Mouse (Mus musculus): ENCODE results near the gene Gga2. TPM values are rescaled to one million over a fixed set of nuclear protein-coding genes. Genes with fewer than 3 reads are reported as not detected.

Gene Gga2
- polyA plus RNA-seq, 1 experiment from 2014 or later = 66.7 TPM

DNA sequence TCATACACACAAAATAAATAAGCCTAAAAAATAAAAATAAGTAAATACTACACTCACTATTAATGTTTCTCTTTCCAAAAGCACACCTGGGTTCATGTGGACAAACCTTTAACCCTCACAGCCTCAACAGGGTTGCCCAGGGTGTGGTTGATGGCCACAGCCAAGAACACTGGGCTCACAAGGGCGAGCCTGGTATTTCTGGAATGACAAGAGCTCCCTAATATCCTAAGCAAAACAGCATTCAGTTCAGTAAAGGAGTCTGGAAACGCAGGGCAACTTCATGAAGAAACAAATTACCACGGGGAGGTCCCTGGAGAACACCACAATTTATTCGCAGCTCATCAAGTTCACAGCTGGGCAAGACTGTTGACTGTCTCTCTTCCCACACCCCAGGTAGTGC is 73.5 kb downstream of the Gga2 start:
- WGBS = 76% methylated on average over 4 of the region's 4 CpGs
- H3K4me3 ChIP-seq = no peak overlapping the region
- H3K9me3 ChIP-seq = no peaks in the 10 kb centered on the region
- H3K27ac ChIP-seq (replicated peaks) = no peak overlapping the region
- H3K4me1 ChIP-seq = no peaks in the 10 kb centered on the region
- H3K4me2 ChIP-seq (replicated peaks) = no peak overlapping the region
- H3K27me3 ChIP-seq = no peaks in the 10 kb centered on the region
- peaks cover 8% of the 10 kb centered on the region; the same call in 1 of the 2 replicates for H3K36me3 ChIP-seq
- no peak for ATAC-seq (replicated peaks)
- H3K9ac ChIP-seq (replicated peaks) = no peak overlapping the region

DNA sequence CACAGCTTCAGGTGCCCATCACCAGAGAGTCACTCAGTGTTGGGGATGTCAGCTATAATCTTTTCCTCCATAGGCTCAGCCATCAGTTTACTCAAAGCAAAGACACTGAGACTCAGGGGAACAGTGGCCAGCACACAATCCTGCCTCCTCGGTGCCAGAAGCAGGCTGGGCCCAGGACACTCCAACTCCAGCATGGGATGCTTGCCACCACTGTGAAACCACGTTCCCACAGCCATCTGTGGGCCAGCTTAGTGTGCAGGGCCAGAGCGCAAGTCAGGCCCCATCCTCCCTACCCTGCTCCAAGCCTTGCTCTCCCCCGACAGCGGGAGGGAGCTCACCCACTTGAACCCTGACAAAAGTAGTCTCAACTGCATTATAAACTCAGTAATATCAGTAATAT is 74.8 kb downstream of the Gga2 start:
- no peak overlapping the region for H3K4me3 ChIP-seq
- no peaks in the 10 kb centered on the region for H3K27me3 ChIP-seq
- WGBS = 85% methylated on average over 5 of the region's 5 CpGs
- no peak overlapping the region for H3K27ac ChIP-seq (replicated peaks)
- no peak for ATAC-seq (replicated peaks)
- H3K36me3 ChIP-seq = peaks cover 8% of the 10 kb centered on the region; the same call in 1 of the 2 replicates
- no peaks in the 10 kb centered on the region for H3K4me1 ChIP-seq
- no peaks in the 10 kb centered on the region for H3K9me3 ChIP-seq
- H3K9ac ChIP-seq (replicated peaks) = no peak overlapping the region
- H3K4me2 ChIP-seq (replicated peaks) = no peak overlapping the region

DNA sequence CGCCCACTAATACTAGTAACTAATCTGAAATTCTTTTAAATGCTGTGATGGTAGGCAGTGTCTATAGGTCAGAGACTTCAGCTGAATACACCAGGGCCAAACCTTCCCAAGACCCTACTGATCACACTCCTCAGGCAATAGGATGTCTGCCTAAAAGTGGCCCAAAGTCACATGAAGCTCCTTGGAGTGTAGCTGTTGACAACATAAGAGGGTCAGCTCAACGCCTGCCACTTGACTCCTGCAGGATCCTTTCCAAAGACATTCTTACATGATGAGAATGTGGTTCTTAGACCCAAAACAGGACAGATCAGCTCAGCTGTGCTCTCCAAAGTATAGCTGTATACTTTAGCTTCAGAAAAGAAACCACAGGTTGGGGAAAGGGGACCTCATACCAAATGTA is 78.7 kb downstream of the Gga2 start:
- Histone ChIP-seq H3K9me3 (no peaks in the 10 kb centered on the region), H3K27me3 (no peaks in the 10 kb centered on the region), H3K9ac (replicated peaks) (no peak overlapping the region), H3K4me1 (peaks cover 30% of the 10 kb centered on the region), H3K4me2 (replicated peaks) (no peak overlapping the region), H3K4me3 (no peak overlapping the region), H3K36me3 (0 out of 2 replicates have a peak, but pooled peaks cover 3% of the 10 kb centered on the region), H3K27ac (replicated peaks) (no peak overlapping the region)
- WGBS = 95% methylated on average over 2 of the region's 2 CpGs
- ATAC-seq (replicated peaks) = no peak

DNA sequence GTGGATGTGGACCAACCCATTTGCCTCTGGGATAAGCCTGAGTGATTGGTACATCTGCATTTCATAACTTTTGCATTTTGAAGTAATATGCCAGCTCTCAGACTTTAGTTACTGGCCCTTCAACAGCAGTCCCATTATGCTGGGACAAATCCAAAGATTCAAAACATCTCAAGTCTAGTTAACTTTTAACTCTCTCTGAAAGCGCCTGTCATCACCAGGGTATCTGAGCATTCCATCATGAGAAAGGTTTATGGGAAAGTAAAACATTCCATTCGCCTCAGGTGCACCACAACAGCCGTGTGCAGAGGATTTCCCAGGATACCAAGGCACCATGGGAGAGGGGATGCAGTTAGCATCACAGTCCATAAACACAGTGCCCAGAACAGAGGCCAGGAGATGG is 79.4 kb downstream of the Gga2 start:
- Histone ChIP-seq H3K9me3 (no peaks in the 10 kb centered on the region), H3K4me3 (no peak overlapping the region), H3K27ac (replicated peaks) (no peak overlapping the region), H3K36me3 (0 out of 2 replicates have a peak, but pooled peaks cover 3% of the 10 kb centered on the region), H3K4me2 (replicated peaks) (no peak overlapping the region), H3K9ac (replicated peaks) (no peak overlapping the region), H3K4me1 (peaks cover 37% of the 10 kb centered on the region), H3K27me3 (no peaks in the 10 kb centered on the region)
- 95% methylated on average over 3 of the region's 3 CpGs for WGBS
- no peak for ATAC-seq (replicated peaks)

DNA sequence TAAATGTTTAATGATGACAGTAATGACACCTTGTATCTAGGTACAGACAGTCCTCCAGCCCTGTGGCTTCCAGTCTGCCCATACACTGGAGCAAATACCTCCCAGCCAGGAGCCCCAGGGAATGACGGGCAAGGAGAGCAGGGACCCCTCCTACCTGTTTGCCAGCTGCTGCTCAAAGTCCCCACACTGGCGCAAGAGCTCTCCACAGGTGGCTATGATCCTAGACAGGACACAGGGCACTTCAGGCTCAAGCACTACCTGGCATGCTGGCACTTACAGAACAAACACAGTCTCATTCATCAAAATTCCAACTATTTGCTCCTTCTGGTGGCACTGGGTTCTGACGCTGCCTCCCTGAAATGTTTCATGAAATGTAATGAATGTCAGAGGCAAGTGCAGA is 80.0 kb downstream of the Gga2 start:
- H3K36me3 ChIP-seq = 0 out of 2 replicates have a peak, but pooled peaks cover 3% of the 10 kb centered on the region
- no peak overlapping the region for H3K4me2 ChIP-seq (replicated peaks)
- H3K27ac ChIP-seq (replicated peaks) = no peak overlapping the region
- no peaks in the 10 kb centered on the region for H3K9me3 ChIP-seq
- 81% methylated on average over 3 of the region's 3 CpGs for WGBS
- no peak overlapping the region for H3K4me3 ChIP-seq
- ATAC-seq (replicated peaks) = no peak
- peaks cover 42% of the 10 kb centered on the region for H3K4me1 ChIP-seq
- H3K27me3 ChIP-seq = no peaks in the 10 kb centered on the region
- no peak overlapping the region for H3K9ac ChIP-seq (replicated peaks)

DNA sequence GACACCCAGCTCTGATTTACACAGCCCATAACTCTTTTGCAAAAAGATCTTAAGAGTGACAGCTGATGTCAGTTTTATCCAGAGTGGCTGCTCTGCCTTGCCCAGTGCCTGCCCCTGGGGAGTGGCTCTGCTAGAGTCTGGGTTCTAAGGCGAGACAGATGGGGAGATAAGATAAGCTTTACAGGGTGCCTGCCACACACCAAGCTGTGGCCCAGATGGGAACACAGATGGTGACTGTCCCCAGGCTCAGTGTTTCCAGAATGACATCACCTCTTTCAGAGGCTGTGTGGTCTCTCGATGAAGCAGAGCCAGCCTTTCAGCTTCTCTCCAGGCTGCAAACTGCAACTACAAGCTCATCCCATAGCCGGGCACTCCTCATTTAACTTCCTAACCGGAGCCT is 81.3 kb downstream of the Gga2 start:
- H3K4me3 ChIP-seq = no peak overlapping the region
- no peak overlapping the region for H3K9ac ChIP-seq (replicated peaks)
- peak; percentile 86 for ATAC-seq (replicated peaks)
- H3K36me3 ChIP-seq = 0 out of 2 replicates have a peak, but pooled peaks cover 3% of the 10 kb centered on the region
- peak overlapping the region; percentile 77 for H3K27ac ChIP-seq (replicated peaks)
- peaks cover 55% of the 10 kb centered on the region for H3K4me1 ChIP-seq
- no peaks in the 10 kb centered on the region for H3K27me3 ChIP-seq
- H3K9me3 ChIP-seq = no peaks in the 10 kb centered on the region
- no peak overlapping the region for H3K4me2 ChIP-seq (replicated peaks)
- WGBS = 35% methylated on average over 4 of the region's 4 CpGs

DNA sequence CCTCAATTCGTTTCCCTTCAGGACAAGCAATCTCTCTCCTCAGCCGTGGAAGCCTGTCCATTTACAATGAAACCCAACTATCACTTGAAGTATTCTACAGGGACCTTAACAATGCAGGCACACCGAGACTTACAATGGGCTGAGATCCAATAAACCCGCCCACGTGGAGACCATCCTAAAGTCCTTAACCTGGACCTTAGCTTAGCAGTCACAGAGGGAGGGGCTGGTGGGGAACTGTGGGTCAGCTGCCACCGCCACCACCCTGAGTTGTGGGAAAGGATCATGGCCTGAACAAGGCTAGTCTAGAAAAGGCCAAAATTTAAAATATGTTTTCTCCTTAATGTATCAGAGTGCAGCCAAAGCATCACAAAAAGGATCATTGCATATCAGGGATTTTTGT is 81.8 kb downstream of the Gga2 start:
- no peak for ATAC-seq (replicated peaks)
- no peaks in the 10 kb centered on the region for H3K9me3 ChIP-seq

DNA sequence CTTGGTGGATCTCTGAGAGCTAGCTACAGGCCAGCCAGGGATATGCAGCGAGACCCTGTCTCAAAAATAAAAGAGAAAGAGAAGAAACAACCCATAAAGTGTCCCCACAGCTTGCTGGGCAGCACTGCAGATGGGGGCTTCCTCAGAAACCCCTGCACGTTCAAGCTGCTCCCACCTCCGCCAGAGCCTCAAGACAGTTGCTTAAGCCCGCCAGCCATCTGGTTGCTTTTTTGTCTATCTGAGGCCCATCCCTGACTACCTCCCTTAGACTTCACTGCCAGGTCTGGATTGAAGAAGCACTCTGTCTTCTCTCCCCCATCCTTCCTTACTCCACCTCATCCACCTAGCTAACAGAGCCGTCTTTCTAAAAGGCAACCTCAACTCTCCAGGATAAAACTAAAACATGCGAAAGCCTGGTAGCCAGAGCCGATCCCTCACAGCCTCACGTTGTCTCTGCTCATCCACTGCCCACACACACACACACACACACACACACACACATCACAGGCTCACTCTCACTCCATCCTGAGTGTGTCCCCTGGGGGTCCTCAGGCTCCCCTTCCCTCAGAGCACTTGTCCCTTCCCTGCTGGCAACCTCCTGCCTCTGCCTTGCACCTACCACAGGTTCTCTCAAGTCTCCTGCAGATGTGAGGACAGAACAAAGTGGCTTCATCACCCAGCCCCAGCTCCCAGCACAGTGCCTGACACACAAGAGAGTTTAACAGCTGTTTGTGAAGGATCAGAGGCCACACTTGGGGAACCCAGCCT is 82.7 kb downstream of the Gga2 start:
- H3K4me1 ChIP-seq = peaks cover 55% of the 10 kb centered on the region
- H3K9me3 ChIP-seq = no peaks in the 10 kb centered on the region
- no peak overlapping the region for H3K9ac ChIP-seq (replicated peaks)
- peak overlapping the region; percentile 77 for H3K27ac ChIP-seq (replicated peaks)
- no peak for ATAC-seq (replicated peaks)
- no peak overlapping the region for H3K4me2 ChIP-seq (replicated peaks)
- 59% methylated on average over 8 of the region's 8 CpGs for WGBS
- H3K36me3 ChIP-seq = 0 out of 2 replicates have a peak, but pooled peaks cover 3% of the 10 kb centered on the region
- no peaks in the 10 kb centered on the region for H3K27me3 ChIP-seq
- H3K4me3 ChIP-seq = no peak overlapping the region

More for the DNA sequence above, 81.8 kb downstream of the Gga2 start:
- Histone ChIP-seq H3K27ac (replicated peaks) (peak overlapping the region; percentile 77), H3K4me1 (peaks cover 55% of the 10 kb centered on the region), H3K9ac (replicated peaks) (no peak overlapping the region), H3K36me3 (0 out of 2 replicates have a peak, but pooled peaks cover 3% of the 10 kb centered on the region), H3K4me3 (no peak overlapping the region), H3K4me2 (replicated peaks) (no peak overlapping the region), H3K27me3 (no peaks in the 10 kb centered on the region)
- WGBS = 60% methylated on average over 6 of the region's 6 CpGs

DNA sequence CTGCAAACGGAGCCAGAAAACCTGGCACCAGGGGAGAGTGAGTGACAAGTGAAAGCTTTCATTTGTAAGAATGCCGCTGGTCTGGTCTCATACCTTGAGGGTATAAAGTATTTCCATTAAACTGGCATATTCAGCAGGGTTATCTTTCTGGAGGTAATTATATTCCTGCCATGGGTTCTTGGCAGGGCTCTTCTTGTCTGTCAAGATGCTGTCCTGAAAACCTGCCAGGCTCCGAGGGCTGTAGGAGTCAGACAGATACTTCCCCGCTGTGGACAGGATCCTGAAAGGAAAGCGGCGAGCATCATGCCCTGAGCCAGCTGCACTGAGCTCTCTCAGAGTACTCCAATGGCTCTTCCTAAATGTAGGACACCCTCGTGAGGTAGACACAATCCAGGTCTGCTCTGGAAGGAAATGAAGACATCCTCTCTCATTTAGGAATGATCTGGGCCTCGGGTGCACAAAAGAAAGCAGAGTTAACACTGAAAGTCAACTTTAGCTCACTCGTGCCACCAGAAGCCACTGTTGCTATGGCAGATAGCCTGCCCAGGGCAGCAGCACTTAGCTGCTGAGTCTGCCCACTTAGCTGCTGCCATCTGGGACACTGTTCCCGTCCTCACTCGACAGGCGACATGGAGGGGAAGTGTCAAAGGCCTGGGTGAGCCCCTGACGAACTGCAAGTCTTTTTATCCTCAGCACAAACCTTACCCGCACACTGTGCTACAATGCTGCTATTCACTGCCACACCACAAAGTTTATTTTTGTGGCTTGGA is 84.0 kb downstream of the Gga2 start:
- Histone ChIP-seq H3K4me1 (peaks cover 55% of the 10 kb centered on the region), H3K27ac (replicated peaks) (peak overlapping the region; percentile 77), H3K4me2 (replicated peaks) (no peak overlapping the region), H3K27me3 (no peaks in the 10 kb centered on the region), H3K9ac (replicated peaks) (no peak overlapping the region), H3K36me3 (no peaks in the 10 kb centered on the region), H3K4me3 (no peak overlapping the region), H3K9me3 (no peaks in the 10 kb centered on the region)
- WGBS = 48% methylated on average over 14 of the region's 14 CpGs
- ATAC-seq (replicated peaks) = peak; percentile 42; the same call in 1 of the 2 replicates

Other genes starting within 250 kb of the Gga2 start
- gene Scnn1b, start 156.2 kb downstream of the Gga2 start, polyA plus RNA-seq (2015; fragmentation: Nextera tagmentation; extraction: Ambion mirVana) = 0.06 and 0.08 TPM in 2 replicates
- 21.4 and 22.1 TPM in 2 replicates for gene Cog7, start 39.5 kb downstream of the Gga2 start, polyA plus RNA-seq (2015; fragmentation: Nextera tagmentation; extraction: Ambion mirVana)
- gene Ubfd1, start 46.0 kb upstream of the Gga2 start, polyA plus RNA-seq (2015; fragmentation: Nextera tagmentation; extraction: Ambion mirVana) = 61.3 and 65.2 TPM in 2 replicates
- 11.6 and 12.7 TPM in 2 replicates for gene Ears2, start 46.0 kb upstream of the Gga2 start, polyA plus RNA-seq (2015; fragmentation: Nextera tagmentation; extraction: Ambion mirVana)
- 525 and 527 TPM in 2 replicates for gene Ndufab1, start 80.7 kb upstream of the Gga2 start, polyA plus RNA-seq (2015; fragmentation: Nextera tagmentation; extraction: Ambion mirVana)
- gene Palb2, start 111.8 kb upstream of the Gga2 start, polyA plus RNA-seq (2015; fragmentation: Nextera tagmentation; extraction: Ambion mirVana) = 8.0 and 8.7 TPM in 2 replicates
- 155 and 160 TPM in 2 replicates for gene Dctn5, start 111.8 kb upstream of the Gga2 start, polyA plus RNA-seq (2015; fragmentation: Nextera tagmentation; extraction: Ambion mirVana)
- 50.9 and 62.2 TPM in 2 replicates for gene Plk1, start 138.2 kb upstream of the Gga2 start, polyA plus RNA-seq (2015; fragmentation: Nextera tagmentation; extraction: Ambion mirVana)
- 0.47 and 0.97 TPM in 2 replicates for gene Ern2, start 165.0 kb upstream of the Gga2 start, polyA plus RNA-seq (2015; fragmentation: Nextera tagmentation; extraction: Ambion mirVana)
- gene Chp2, start 198.3 kb upstream of the Gga2 start, polyA plus RNA-seq (2015; fragmentation: Nextera tagmentation; extraction: Ambion mirVana) = 0.31 and 0.83 TPM in 2 replicates